Mouse (Mus musculus) heart, embryonic 15.5 days (tissue): ENCODE data around the gene Kmt2d. TPM values are rescaled to one million over a fixed set of nuclear protein-coding genes. Genes with fewer than 3 reads are reported as not detected.
"Not testable (repeated sequence)": the region's sequence is repeated elsewhere in the genome, so short reads cannot be mapped to it uniquely, and the experiment has no call there.

ENCODE experiments used
- ATAC-seq: fragments of 200-750 bp; cut with Nextera tagmentation; replicated peaks from 2 replicates; pipeline ENCODE4 v1.8.0; 2017; ENCODE audit warnings: low read depth, moderate TSS enrichment; ENCODE audit not compliant: insufficient number of reproducible peaks, insufficient read depth, low FRiP score
- H3K27ac ChIP-seq: fragments of 300-500 bp; sonication (generic); 2 replicates; pipeline ENCODE4 v1.5.1; 2015; ENCODE audit warnings: mild to moderate bottlenecking, inconsistent platforms
- H3K27me3 ChIP-seq: fragments of 300-500 bp; sonication (generic); 2 replicates; pipeline ENCODE4 v1.6.1; 2015; ENCODE audit warnings: inconsistent platforms
- H3K36me3 ChIP-seq: fragments of 300-500 bp; sonication (generic); 2 replicates; pipeline ENCODE4 v1.6.1; 2015; ENCODE audit warnings: mild to moderate bottlenecking, inconsistent platforms
- H3K4me1 ChIP-seq: fragments of 300-500 bp; sonication (generic); replicated peaks from 2 replicates; pipeline ENCODE4 v1.6.1; 2015; ENCODE audit warnings: inconsistent platforms
- H3K4me2 ChIP-seq: fragments of 300-500 bp; sonication (generic); 2 replicates; pipeline ENCODE4 v1.6.1; 2015; ENCODE audit warnings: inconsistent platforms, mild to moderate bottlenecking, moderate library complexity
- H3K4me3 ChIP-seq: fragments of 300-500 bp; sonication (generic); 2 replicates; pipeline ENCODE4 v1.5.1; 2015; ENCODE audit warnings: mild to moderate bottlenecking, inconsistent platforms
- H3K9ac ChIP-seq: fragments of 300-500 bp; sonication (generic); 2 replicates; pipeline ENCODE4 v1.6.1; 2015; ENCODE audit warnings: mild to moderate bottlenecking, inconsistent platforms
- H3K9me3 ChIP-seq: fragments of 300-500 bp; sonication (generic); replicated peaks from 2 replicates; pipeline ENCODE4 v1.6.1; 2016; ENCODE audit warnings: inconsistent platforms
- WGBS: fragments of 180-500 bp; shearing (Covaris S2); methylation state at CpG from one replicate; pipeline ENCODE4 v1.1.7; 2015; ENCODE audit warnings: mixed read lengths; 5-methylcytosine and 5-hydroxymethylcytosine counted together
- polyA plus RNA-seq: library from polyadenylated mRNA; unstranded; fragments of >200 nt; fragmentation: Nextera tagmentation; extraction: Ambion mirVana; gene quantifications from 2 replicates; pipeline ENCODE4 v1.2.1, GENCODE M21; 2015

The Kmt2d gene
- polyA plus RNA-seq: 7.6 and 9.3 TPM in 2 replicates

- H3K27ac ChIP-seq: peak within 1 kb of the TSS; percentile 96
- peak within 1 kb of the TSS; percentile 63 for H3K4me3 ChIP-seq
- H3K36me3 ChIP-seq: peaks cover 3% of the 10 kb centered on the region; the same call in 1 of the 2 replicates
- H3K4me1 ChIP-seq: peaks cover 40% of the 10 kb centered on the region
- no peaks in the 10 kb centered on the region for H3K27me3 ChIP-seq
- H3K9me3 ChIP-seq: no peaks in the 10 kb centered on the region
- WGBS: under 1% methylated on average over 66 of the region's 94 CpGs
- peak; percentile 51 for ATAC-seq
- H3K9ac ChIP-seq: peak within 1 kb of the TSS; percentile 92
- peak within 1 kb of the TSS; percentile 94 for H3K4me2 ChIP-seq
Measured at GRCm38 (mm10) chr15:98871070-98871915, at the start of gene Kmt2d. TSS of gene Kmt2d (minus strand) at chr15:98871204.

- Histone ChIP-seq H3K4me1 (peaks cover 26% of the 10 kb centered on the region), H3K9ac (peak overlapping the region; percentile 53), H3K4me2 (peak overlapping the region; percentile 62), H3K4me3 (peak overlapping the region; percentile 84), H3K27ac (peak overlapping the region; percentile 71)
- H3K9me3 ChIP-seq, H3K36me3 ChIP-seq, H3K27me3 ChIP-seq, ATAC-seq: not testable (repeated sequence)
- 16% methylated on average over 8 of the region's 8 CpGs for whole genome bisulfite sequencing
Measured at GRCm38 (mm10) chr15:98918499-98918895, 47.5 kb upstream of the Kmt2d start.

- Histone ChIP-seq H3K27ac (peak within 1 kb of the TSS; percentile 95), H3K4me1 (peaks cover 26% of the 10 kb centered on the region), H3K4me2 (peak within 1 kb of the TSS; percentile 67), H3K9ac (peak within 1 kb of the TSS; percentile 85), H3K36me3 (peaks cover 4% of the 10 kb centered on the region), H3K9me3 (no peaks in the 10 kb centered on the region), H3K4me3 (peak within 1 kb of the TSS; percentile 84), H3K27me3 (no peaks in the 10 kb centered on the region)
- ATAC-seq: peak; percentile 99
- WGBS: under 1% methylated on average over 73 of the region's 82 CpGs
Measured at GRCm38 (mm10) chr15:98917538-98918498, 46.8 kb upstream of the Kmt2d start, which contains the start of gene Lmbr1l. TSS of gene Lmbr1l (minus strand) at chr15:98918231.

- Histone ChIP-seq H3K9ac (peak overlapping the region; percentile 85), H3K27ac (peak overlapping the region; percentile 95), H3K27me3 (no peaks in the 10 kb centered on the region), H3K4me1 (peaks cover 26% of the 10 kb centered on the region), H3K4me3 (peak overlapping the region; percentile 84), H3K9me3 (no peaks in the 10 kb centered on the region), H3K36me3 (peaks cover 12% of the 10 kb centered on the region), H3K4me2 (peak overlapping the region; percentile 67)
- no peak for ATAC-seq
- 0% methylated on average over 14 of the region's 14 CpGs for WGBS
Measured at GRCm38 (mm10) chr15:98917091-98917490, 46.1 kb upstream of the Kmt2d start.

- H3K4me1 ChIP-seq: peaks cover 26% of the 10 kb centered on the region
- no peak for ATAC-seq
- no peak overlapping the region for H3K9ac ChIP-seq
- no peak overlapping the region for H3K4me3 ChIP-seq
- no peaks in the 10 kb centered on the region for H3K9me3 ChIP-seq
- peak overlapping the region; percentile 67 for H3K4me2 ChIP-seq
- WGBS: 94% methylated on average over 4 of the region's 4 CpGs
- no peak overlapping the region for H3K27ac ChIP-seq
- H3K36me3 ChIP-seq: peaks cover 22% of the 10 kb centered on the region
- H3K27me3 ChIP-seq: no peaks in the 10 kb centered on the region
Measured at GRCm38 (mm10) chr15:98916016-98916415, 45.0 kb upstream of the Kmt2d start.

GRCm38 (mm10) chr15:98914903-98915302, 43.9 kb upstream of the Kmt2d start:
- Histone ChIP-seq H3K9ac (no peak overlapping the region), H3K4me3 (no peak overlapping the region), H3K27ac (no peak overlapping the region), H3K4me1 (peaks cover 26% of the 10 kb centered on the region), H3K4me2 (no peak overlapping the region), H3K27me3 (no peaks in the 10 kb centered on the region), H3K9me3 (no peaks in the 10 kb centered on the region), H3K36me3 (peaks cover 30% of the 10 kb centered on the region)
- 89% methylated on average over 6 of the region's 6 CpGs for WGBS
- no peak for ATAC-seq

- WGBS: 31% methylated on average over 10 of the region's 10 CpGs
- no peak for ATAC-seq
- Histone ChIP-seq H3K36me3 (peaks cover 50% of the 10 kb centered on the region), H3K27ac (no peak overlapping the region), H3K4me3 (no peak overlapping the region), H3K9ac (no peak overlapping the region), H3K9me3 (no peaks in the 10 kb centered on the region), H3K27me3 (no peaks in the 10 kb centered on the region), H3K4me1 (no peaks in the 10 kb centered on the region), H3K4me2 (no peak overlapping the region)
Measured at GRCm38 (mm10) chr15:98904692-98905091, 33.7 kb upstream of the Kmt2d start.

- Histone ChIP-seq H3K4me1 (peaks cover 11% of the 10 kb centered on the region), H3K9me3 (no peaks in the 10 kb centered on the region)
- WGBS: 81% methylated on average over 2 of the region's 2 CpGs
Measured at GRCm38 (mm10) chr15:98902600-98902999, 31.6 kb upstream of the Kmt2d start.

GRCm38 (mm10) chr15:98901530-98901929, 30.5 kb upstream of the Kmt2d start:
- ATAC-seq: no peak
- H3K9me3 ChIP-seq: no peaks in the 10 kb centered on the region
- no peak overlapping the region for H3K4me2 ChIP-seq
- peaks cover 30% of the 10 kb centered on the region for H3K27me3 ChIP-seq
- no peak overlapping the region for H3K9ac ChIP-seq
- no peak overlapping the region for H3K4me3 ChIP-seq
- WGBS: 67% methylated on average over 1 of the region's 1 CpGs
- H3K27ac ChIP-seq: no peak overlapping the region
- peaks cover 18% of the 10 kb centered on the region for H3K4me1 ChIP-seq
- H3K36me3 ChIP-seq: peaks cover 21% of the 10 kb centered on the region

More at GRCm38 (mm10) chr15:98902600-98902999, 31.6 kb upstream of the Kmt2d start:
- H3K36me3 ChIP-seq: peaks cover 29% of the 10 kb centered on the region
- H3K27me3 ChIP-seq: peaks cover 19% of the 10 kb centered on the region
- H3K9ac ChIP-seq: no peak overlapping the region
- H3K4me2 ChIP-seq: no peak overlapping the region
- H3K4me3 ChIP-seq: no peak overlapping the region
- no peak overlapping the region for H3K27ac ChIP-seq
- ATAC-seq: no peak

- no peak within 1 kb of the TSS for H3K27ac ChIP-seq
- H3K9me3 ChIP-seq: no peaks in the 10 kb centered on the region
- H3K27me3 ChIP-seq: peaks cover 62% of the 10 kb centered on the region
- H3K4me3 ChIP-seq: peak within 1 kb of the TSS; percentile 41
- H3K9ac ChIP-seq: peak within 1 kb of the TSS; percentile 29; the same call in 1 of the 2 replicates
- H3K4me2 ChIP-seq: peak within 1 kb of the TSS; percentile 60
- H3K36me3 ChIP-seq: peaks cover under 1% of the 10 kb centered on the region; the same call in 1 of the 2 replicates
- ATAC-seq: peak; percentile 41; the same call in 1 of the 2 replicates
- WGBS: 2% methylated on average over 41 of the region's 41 CpGs
- H3K4me1 ChIP-seq: peaks cover 47% of the 10 kb centered on the region
Measured at GRCm38 (mm10) chr15:98897928-98898800, 27.2 kb upstream of the Kmt2d start, which contains the start of gene Dhh. TSS of gene Dhh (minus strand) at chr15:98898540.
